Mouse (Mus musculus): ENCODE results near the gene Gpr26. TPM values are rescaled to one million over a fixed set of nuclear protein-coding genes. Genes with fewer than 3 reads are reported as not detected.

The Gpr26 gene
- polyA plus RNA-seq (2015; fragmentation: Nextera tagmentation; extraction: Ambion mirVana), result 0.97 and 1.3 TPM in 2 replicates

DNA sequence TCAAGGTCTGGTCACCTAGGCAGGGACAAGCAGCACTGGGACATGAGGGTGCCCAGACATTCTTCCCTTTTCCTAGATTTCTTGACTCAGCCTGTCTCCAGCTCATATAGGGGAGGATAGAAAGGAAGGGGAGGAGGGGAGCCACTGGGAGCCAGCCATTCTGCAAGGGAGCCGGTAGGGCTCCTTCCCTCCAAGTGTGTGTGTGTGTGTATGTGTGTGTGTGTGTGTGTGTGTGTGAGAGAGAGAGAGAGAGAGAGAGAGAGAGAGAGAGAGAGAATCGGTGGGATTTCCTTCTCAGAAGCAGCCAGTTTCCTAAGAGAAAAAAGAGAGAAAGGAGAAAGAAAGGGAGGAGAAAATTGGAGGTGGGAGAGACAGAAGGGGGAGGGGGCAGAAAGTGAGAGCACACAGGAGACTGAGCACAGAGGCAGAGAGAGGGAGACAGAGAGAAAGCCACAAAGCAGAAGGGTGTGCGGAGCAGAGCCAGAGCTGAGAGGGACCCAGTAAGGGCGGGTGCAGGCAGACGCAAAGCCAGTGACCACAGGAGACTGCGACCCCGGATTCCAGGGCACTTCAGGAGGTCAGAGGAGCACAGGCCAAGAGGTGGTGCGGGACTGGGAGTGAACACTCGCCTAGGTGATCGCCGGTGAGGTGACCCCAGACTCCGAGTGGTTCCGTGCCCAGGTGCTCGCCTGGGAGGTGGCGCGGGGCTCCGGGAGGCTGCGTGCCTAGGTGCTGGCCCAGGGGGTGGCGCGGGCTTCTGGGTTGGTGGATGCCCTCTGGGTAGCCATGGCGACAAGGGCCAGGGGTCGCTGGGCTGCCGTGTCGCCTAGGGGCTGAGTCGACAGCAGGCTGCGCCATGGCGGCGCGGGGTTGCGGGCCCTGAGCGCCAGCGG lies at the start of gene Gpr26:
Gpr26 (plus strand) TSS at position 438 of the 893 bp plus-strand sequence.
- Histone ChIP-seq H3K9me3 (no peaks in the 10 kb centered on the region), H3K36me3 (no peaks in the 10 kb centered on the region), H3K4me3 (replicated peaks) (peak within 1 kb of the TSS; percentile 53), H3K4me2 (replicated peaks) (peak within 1 kb of the TSS; percentile 80), H3K27ac (peak within 1 kb of the TSS; percentile 70), H3K27me3 (peaks cover 51% of the 10 kb centered on the region), H3K9ac (replicated peaks) (peak within 1 kb of the TSS; percentile 80), H3K4me1 (replicated peaks) (peaks cover 25% of the 10 kb centered on the region)
- ATAC-seq, result peak; percentile 80
- under 1% methylated on average over 30 of the region's 32 CpGs for WGBS

DNA sequence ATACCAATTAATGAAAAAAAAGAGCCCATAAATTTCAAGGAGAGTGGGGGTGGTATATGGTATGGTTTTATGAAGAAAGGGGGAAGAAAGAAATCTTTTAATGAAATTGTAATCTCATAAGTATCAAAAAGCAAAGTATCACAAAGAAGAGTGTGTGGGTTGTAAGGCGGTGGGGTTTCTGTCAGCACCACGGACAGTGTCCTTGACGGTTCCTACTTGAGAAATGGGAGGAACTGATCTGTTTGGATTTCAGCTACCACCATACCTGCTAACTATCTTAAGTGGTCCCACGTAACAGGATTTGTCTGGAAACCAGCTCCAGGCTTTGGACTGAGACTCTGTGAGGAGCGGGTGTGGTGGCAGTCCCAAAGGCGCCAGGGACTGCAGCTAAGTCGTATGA lies 48.9 kb upstream of the Gpr26 start:
- Histone ChIP-seq H3K4me1 (replicated peaks) (peaks cover 4% of the 10 kb centered on the region; the same call in 1 of the 2 replicates), H3K27ac (no peak overlapping the region), H3K4me3 (replicated peaks) (no peak overlapping the region), H3K9me3 (no peaks in the 10 kb centered on the region), H3K9ac (replicated peaks) (no peak overlapping the region), H3K36me3 (no peaks in the 10 kb centered on the region), H3K27me3 (no peaks in the 10 kb centered on the region), H3K4me2 (replicated peaks) (no peak overlapping the region)
- 55% methylated on average over 7 of the region's 7 CpGs for WGBS
- ATAC-seq, result no peak

DNA sequence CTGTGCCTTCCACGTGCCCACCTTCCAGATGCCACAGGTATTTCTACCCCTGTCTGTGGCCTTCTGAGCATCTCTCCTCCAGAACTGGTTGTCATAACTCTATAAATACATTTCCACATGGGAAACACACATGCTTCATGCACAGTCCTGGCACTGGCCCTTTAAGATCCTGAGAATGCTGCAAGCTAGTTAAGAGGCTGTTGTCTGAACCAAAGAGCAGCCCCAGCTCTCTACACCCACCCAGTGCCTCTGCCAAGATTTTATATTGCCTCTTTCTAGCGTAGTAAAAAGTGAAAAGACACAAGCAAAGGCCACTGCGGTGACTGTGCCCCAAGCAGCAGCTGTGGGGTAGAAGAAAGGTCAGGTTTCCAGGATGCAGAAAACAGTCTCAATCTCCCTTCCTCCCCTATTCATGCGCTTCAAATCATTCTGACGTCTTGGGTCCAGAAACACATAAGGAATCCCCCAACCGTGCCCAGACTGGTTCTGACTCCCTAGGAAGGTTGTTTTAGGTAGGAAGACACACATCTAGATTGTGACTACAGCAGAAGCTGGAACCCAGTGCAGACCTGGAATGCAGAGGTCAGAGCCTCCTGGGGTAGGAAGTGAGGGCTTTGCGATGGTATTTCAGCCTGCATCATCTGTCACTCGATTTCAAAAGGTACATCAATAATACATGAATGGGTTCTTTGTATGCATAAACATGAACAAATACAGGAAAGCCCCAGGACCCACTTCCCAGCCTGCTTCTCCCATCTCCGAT lies 38.8 kb upstream of the Gpr26 start:
- H3K36me3 ChIP-seq, result no peaks in the 10 kb centered on the region
- H3K4me3 ChIP-seq (replicated peaks), result no peak overlapping the region
- peaks cover 18% of the 10 kb centered on the region for H3K4me1 ChIP-seq (replicated peaks)
- no peak for ATAC-seq
- no peaks in the 10 kb centered on the region for H3K27me3 ChIP-seq
- 34% methylated on average over 9 of the region's 9 CpGs for WGBS
- H3K9me3 ChIP-seq, result no peaks in the 10 kb centered on the region
- no peak overlapping the region for H3K27ac ChIP-seq
- no peak overlapping the region for H3K9ac ChIP-seq (replicated peaks)
- H3K4me2 ChIP-seq (replicated peaks), result no peak overlapping the region

DNA sequence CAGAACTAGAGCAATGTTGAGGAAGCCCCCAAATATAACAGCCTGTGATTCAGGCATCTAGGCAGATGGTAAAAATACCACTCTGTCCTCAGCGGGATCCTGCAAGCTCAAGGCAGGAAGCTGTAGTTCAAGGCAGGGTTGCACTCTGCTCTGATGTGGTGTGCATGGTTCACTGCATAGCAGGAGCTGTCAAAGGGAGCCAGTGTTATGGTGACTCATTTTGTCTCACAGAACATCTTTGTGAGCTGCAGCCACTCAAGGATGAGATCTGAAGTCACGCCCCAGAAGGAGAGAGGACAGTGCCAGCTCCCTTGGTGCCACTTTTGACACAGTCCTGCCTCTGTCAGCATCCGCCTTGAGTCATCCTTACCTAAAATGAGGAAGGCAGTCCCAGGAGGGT lies 28.6 kb upstream of the Gpr26 start:
- Histone ChIP-seq H3K9ac (replicated peaks) (no peak overlapping the region), H3K9me3 (peaks cover 8% of the 10 kb centered on the region; the same call in 1 of the 2 replicates), H3K27me3 (no peaks in the 10 kb centered on the region), H3K4me2 (replicated peaks) (no peak overlapping the region), H3K27ac (no peak overlapping the region), H3K36me3 (no peaks in the 10 kb centered on the region), H3K4me3 (replicated peaks) (no peak overlapping the region), H3K4me1 (replicated peaks) (no peaks in the 10 kb centered on the region)
- ATAC-seq, result no peak
- WGBS, result 93% methylated on average over 3 of the region's 3 CpGs

DNA sequence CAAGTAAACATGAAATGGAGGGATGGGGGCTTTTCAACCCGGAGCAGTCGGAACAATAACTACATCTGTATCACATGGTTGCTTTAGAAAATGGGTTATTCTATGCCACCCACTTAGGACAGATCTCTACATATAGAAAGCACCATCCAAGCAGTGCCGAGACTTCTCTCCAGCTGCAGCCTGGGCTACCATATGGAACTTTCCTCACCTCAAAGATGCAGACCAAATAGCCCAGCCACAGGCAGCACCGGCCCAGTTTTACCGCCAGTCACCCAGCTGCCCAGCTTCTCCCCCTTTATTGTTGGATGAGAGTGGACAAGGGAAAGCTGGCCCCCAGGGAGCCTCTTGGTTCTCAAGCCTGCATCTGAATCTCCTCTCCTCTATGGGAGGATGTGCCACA lies 15.1 kb upstream of the Gpr26 start:
- H3K27ac ChIP-seq, result no peak overlapping the region
- H3K4me1 ChIP-seq (replicated peaks), result peaks cover 11% of the 10 kb centered on the region; the same call in 1 of the 2 replicates
- no peak overlapping the region for H3K9ac ChIP-seq (replicated peaks)
- no peak for ATAC-seq
- no peaks in the 10 kb centered on the region for H3K9me3 ChIP-seq
- no peak overlapping the region for H3K4me2 ChIP-seq (replicated peaks)
- no peak overlapping the region for H3K4me3 ChIP-seq (replicated peaks)
- H3K36me3 ChIP-seq, result no peaks in the 10 kb centered on the region
- 83% methylated on average over 5 of the region's 5 CpGs for WGBS
- no peaks in the 10 kb centered on the region for H3K27me3 ChIP-seq

DNA sequence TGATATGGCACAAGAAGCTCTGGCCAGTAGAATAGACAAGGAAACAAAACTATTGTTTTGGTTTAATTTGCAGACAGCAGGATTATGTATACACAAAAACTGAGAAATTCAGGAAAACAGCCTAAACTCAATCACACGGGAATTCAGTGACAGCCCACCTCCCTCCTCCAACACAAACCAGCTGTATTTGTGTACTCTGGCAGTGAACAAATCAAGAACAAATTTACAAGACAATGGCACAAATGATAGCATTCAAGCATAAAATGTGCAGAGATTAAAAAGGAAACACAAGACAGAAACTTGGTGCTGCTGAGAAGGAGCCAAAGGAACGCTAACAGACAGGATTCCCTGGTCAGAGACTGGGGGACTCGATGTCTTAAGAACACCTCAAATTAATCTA lies 12.9 kb upstream of the Gpr26 start:
- Histone ChIP-seq H3K4me2 (replicated peaks) (no peak overlapping the region), H3K4me1 (replicated peaks) (peaks cover 11% of the 10 kb centered on the region; the same call in 1 of the 2 replicates), H3K4me3 (replicated peaks) (no peak overlapping the region), H3K27ac (no peak overlapping the region), H3K9me3 (no peaks in the 10 kb centered on the region), H3K36me3 (no peaks in the 10 kb centered on the region), H3K27me3 (no peaks in the 10 kb centered on the region), H3K9ac (replicated peaks) (no peak overlapping the region)
- ATAC-seq, result no peak
- 28% methylated on average over 3 of the region's 3 CpGs for WGBS

- Histone ChIP-seq H3K4me2 (replicated peaks) (no peak overlapping the region), H3K9me3 (no peaks in the 10 kb centered on the region), H3K27ac (no peak overlapping the region), H3K9ac (replicated peaks) (no peak overlapping the region), H3K27me3 (no peaks in the 10 kb centered on the region), H3K36me3 (no peaks in the 10 kb centered on the region), H3K4me1 (replicated peaks) (0 out of 2 replicates have a peak, but pooled peaks cover 4% of the 10 kb centered on the region), H3K4me3 (replicated peaks) (no peak overlapping the region)
- WGBS, result 70% methylated on average over 1 of the region's 1 CpGs
- ATAC-seq, result no peak
Observed at GRCm38 (mm10) chr7:131958705-131959104, 7.6 kb upstream of the Gpr26 start.

GRCm38 (mm10) chr7:131960551-131960950 lies 5.7 kb upstream of the Gpr26 start:
- ATAC-seq, result no peak
- H3K27me3 ChIP-seq, result peaks cover 12% of the 10 kb centered on the region
- no peak overlapping the region for H3K27ac ChIP-seq
- H3K4me3 ChIP-seq (replicated peaks), result no peak overlapping the region
- no peaks in the 10 kb centered on the region for H3K36me3 ChIP-seq
- H3K4me2 ChIP-seq (replicated peaks), result no peak overlapping the region
- no peaks in the 10 kb centered on the region for H3K9me3 ChIP-seq
- 34% methylated on average over 6 of the region's 6 CpGs for WGBS
- 0 out of 2 replicates have a peak, but pooled peaks cover 4% of the 10 kb centered on the region for H3K4me1 ChIP-seq (replicated peaks)
- H3K9ac ChIP-seq (replicated peaks), result no peak overlapping the region

DNA sequence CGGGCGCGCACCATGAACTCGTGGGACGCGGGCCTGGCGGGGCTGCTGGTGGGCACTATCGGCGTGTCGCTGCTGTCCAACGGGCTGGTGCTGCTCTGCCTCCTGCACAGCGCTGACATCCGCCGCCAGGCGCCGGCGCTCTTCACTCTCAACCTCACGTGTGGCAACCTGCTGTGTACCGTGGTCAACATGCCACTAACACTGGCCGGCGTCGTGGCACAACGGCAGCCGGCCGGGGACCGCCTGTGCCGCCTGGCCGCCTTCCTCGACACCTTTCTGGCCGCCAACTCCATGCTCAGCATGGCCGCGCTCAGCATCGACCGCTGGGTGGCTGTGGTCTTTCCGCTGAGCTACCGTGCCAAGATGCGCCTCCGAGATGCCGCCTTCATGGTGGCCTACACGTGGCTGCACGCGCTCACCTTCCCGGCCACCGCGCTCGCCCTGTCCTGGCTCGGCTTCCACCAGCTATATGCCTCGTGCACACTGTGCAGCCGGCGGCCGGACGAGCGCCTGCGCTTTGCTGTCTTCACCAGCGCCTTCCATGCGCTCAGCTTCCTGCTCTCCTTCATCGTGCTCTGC lies 745 bp downstream of the Gpr26 start:
- Histone ChIP-seq H3K4me1 (replicated peaks) (peaks cover 25% of the 10 kb centered on the region), H3K36me3 (no peaks in the 10 kb centered on the region), H3K9ac (replicated peaks) (peak overlapping the region; percentile 80), H3K27me3 (peaks cover 51% of the 10 kb centered on the region), H3K4me2 (replicated peaks) (peak overlapping the region; percentile 80), H3K27ac (peak overlapping the region; percentile 70), H3K9me3 (no peaks in the 10 kb centered on the region), H3K4me3 (replicated peaks) (peak overlapping the region; percentile 53)
- peak; percentile 67 for ATAC-seq
- 5% methylated on average over 57 of the region's 57 CpGs for WGBS

- H3K9ac ChIP-seq (replicated peaks), result no peak overlapping the region
- peaks cover 21% of the 10 kb centered on the region for H3K4me1 ChIP-seq (replicated peaks)
- 0 out of 2 replicates have a peak overlapping the region, but pooled peaks have one; percentile 6 for H3K4me2 ChIP-seq (replicated peaks)
- H3K27ac ChIP-seq, result no peak overlapping the region
- WGBS, result 71% methylated on average over 3 of the region's 3 CpGs
- H3K27me3 ChIP-seq, result peaks cover 43% of the 10 kb centered on the region
- no peaks in the 10 kb centered on the region for H3K9me3 ChIP-seq
- no peaks in the 10 kb centered on the region for H3K36me3 ChIP-seq
- ATAC-seq, result no peak
- no peak overlapping the region for H3K4me3 ChIP-seq (replicated peaks)
Observed at GRCm38 (mm10) chr7:131970255-131970654, 4.0 kb downstream of the Gpr26 start.

DNA sequence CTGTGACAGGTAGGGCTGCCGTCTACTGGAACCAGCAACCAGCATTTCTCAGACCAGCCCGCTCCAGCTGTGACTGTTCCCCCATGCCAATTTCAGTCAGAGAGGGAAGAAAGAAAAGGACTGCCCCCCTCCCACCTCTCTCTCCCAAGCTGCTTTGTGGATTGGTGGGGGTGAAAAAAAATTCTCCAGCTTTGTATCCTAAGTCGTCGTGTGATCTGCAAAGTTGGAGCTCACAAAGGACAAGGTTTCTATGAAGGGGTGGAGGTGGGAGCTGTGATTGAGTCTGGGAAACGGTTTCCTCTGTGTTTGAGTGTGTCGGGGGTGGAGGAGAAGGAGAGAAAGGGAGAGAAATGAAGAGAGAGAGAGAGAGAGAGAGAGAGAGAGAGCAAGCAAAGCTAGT lies 9.6 kb downstream of the Gpr26 start:
- Histone ChIP-seq H3K36me3 (no peaks in the 10 kb centered on the region), H3K9me3 (no peaks in the 10 kb centered on the region), H3K9ac (replicated peaks) (no peak overlapping the region), H3K27me3 (no peaks in the 10 kb centered on the region), H3K27ac (no peak overlapping the region), H3K4me3 (replicated peaks) (no peak overlapping the region), H3K4me2 (replicated peaks) (no peak overlapping the region), H3K4me1 (replicated peaks) (peaks cover 7% of the 10 kb centered on the region; the same call in 1 of the 2 replicates)
- ATAC-seq, result no peak
- WGBS, result 55% methylated on average over 6 of the region's 6 CpGs

DNA sequence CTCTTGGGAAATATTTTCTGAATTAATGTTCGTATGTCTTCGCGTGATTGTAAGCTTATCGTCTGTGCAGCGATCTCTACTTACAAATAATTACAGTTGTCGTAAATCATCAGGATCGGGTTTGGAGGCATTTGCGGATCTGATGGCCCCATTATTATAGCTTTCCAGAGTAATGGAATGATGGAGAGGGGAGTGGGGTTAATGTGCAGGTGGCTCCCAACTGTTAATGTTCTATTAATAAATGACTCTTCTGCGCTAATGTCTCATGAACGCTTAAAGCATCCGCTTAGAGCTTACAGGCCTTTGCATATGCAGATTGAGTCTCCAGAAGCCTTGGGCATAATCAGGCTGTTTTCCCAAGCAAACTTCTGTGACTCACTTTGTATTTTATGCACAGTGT lies 12.3 kb downstream of the Gpr26 start:
- no peak overlapping the region for H3K9ac ChIP-seq (replicated peaks)
- no peaks in the 10 kb centered on the region for H3K9me3 ChIP-seq
- no peaks in the 10 kb centered on the region for H3K27me3 ChIP-seq
- H3K4me1 ChIP-seq (replicated peaks), result peaks cover 7% of the 10 kb centered on the region; the same call in 1 of the 2 replicates
- no peaks in the 10 kb centered on the region for H3K36me3 ChIP-seq
- 72% methylated on average over 11 of the region's 11 CpGs for WGBS
- no peak overlapping the region for H3K4me3 ChIP-seq (replicated peaks)
- no peak overlapping the region for H3K27ac ChIP-seq
- no peak overlapping the region for H3K4me2 ChIP-seq (replicated peaks)
- no peak for ATAC-seq

Measured in midbrain, embryonic 13.5 days (tissue).